Mouse (Mus musculus): ENCODE data around the gene Ddb1. TPM values are rescaled to one million over a fixed set of nuclear protein-coding genes. Genes with fewer than 3 reads are reported as not detected.

Gene Ddb1
- polyA plus RNA-seq, 1 experiment from 2014 or later: 194 TPM

GRCm38 (mm10) chr19:10671319-10671718 is 66.2 kb downstream of the Ddb1 start:
- no peak for ATAC-seq (ENCODE audit: low FRiP score)
- no peaks in the 10 kb centered on the region for H3K27me3 ChIP-seq (replicated peaks)
- no peaks in the 10 kb centered on the region for H3K4me1 ChIP-seq
- H3K27ac ChIP-seq (replicated peaks): no peak overlapping the region
- 93% methylated on average over 4 of the region's 4 CpGs for WGBS
- H3K9me3 ChIP-seq (replicated peaks): no peaks in the 10 kb centered on the region
- no peak overlapping the region for H3K9ac ChIP-seq (replicated peaks)
- no peaks in the 10 kb centered on the region for H3K36me3 ChIP-seq
- no peak overlapping the region for H3K4me3 ChIP-seq (replicated peaks)
- no peak overlapping the region for H3K4me2 ChIP-seq

- Histone ChIP-seq H3K27me3 (replicated peaks) (no peaks in the 10 kb centered on the region), H3K4me1 (no peaks in the 10 kb centered on the region), H3K9me3 (replicated peaks) (no peaks in the 10 kb centered on the region), H3K9ac (replicated peaks) (no peak overlapping the region), H3K36me3 (no peaks in the 10 kb centered on the region), H3K4me2 (no peak overlapping the region), H3K4me3 (replicated peaks) (no peak overlapping the region), H3K27ac (replicated peaks) (no peak overlapping the region)
- no peak for ATAC-seq (ENCODE audit: low FRiP score)
- WGBS: 49% methylated on average over 9 of the region's 9 CpGs
These were observed 66.8 kb downstream of the Ddb1 start for GRCm38 (mm10) chr19:10671854-10672417.

GRCm38 (mm10) chr19:10673275-10673674 is 68.1 kb downstream of the Ddb1 start:
- H3K9ac ChIP-seq (replicated peaks): no peak overlapping the region
- no peaks in the 10 kb centered on the region for H3K36me3 ChIP-seq
- WGBS: 43% methylated on average over 1 of the region's 1 CpGs
- no peak overlapping the region for H3K27ac ChIP-seq (replicated peaks)
- H3K27me3 ChIP-seq (replicated peaks): no peaks in the 10 kb centered on the region
- H3K9me3 ChIP-seq (replicated peaks): no peaks in the 10 kb centered on the region
- ATAC-seq (ENCODE audit: low FRiP score): no peak
- no peak overlapping the region for H3K4me3 ChIP-seq (replicated peaks)
- H3K4me1 ChIP-seq: no peaks in the 10 kb centered on the region
- H3K4me2 ChIP-seq: no peak overlapping the region

GRCm38 (mm10) chr19:10676656-10677055 is 71.5 kb downstream of the Ddb1 start:
- peaks cover 5% of the 10 kb centered on the region; the same call in 1 of the 2 replicates for H3K4me1 ChIP-seq
- no peak overlapping the region for H3K4me2 ChIP-seq
- WGBS: 78% methylated on average over 16 of the region's 16 CpGs
- no peak overlapping the region for H3K9ac ChIP-seq (replicated peaks)
- no peaks in the 10 kb centered on the region for H3K9me3 ChIP-seq (replicated peaks)
- H3K27ac ChIP-seq (replicated peaks): no peak overlapping the region
- ATAC-seq (ENCODE audit: low FRiP score): no peak
- no peaks in the 10 kb centered on the region for H3K27me3 ChIP-seq (replicated peaks)
- H3K36me3 ChIP-seq: no peaks in the 10 kb centered on the region
- no peak overlapping the region for H3K4me3 ChIP-seq (replicated peaks)

- WGBS: 46% methylated on average over 6 of the region's 6 CpGs
- Histone ChIP-seq H3K27me3 (replicated peaks) (no peaks in the 10 kb centered on the region), H3K9me3 (replicated peaks) (no peaks in the 10 kb centered on the region), H3K4me1 (peaks cover 5% of the 10 kb centered on the region; the same call in 1 of the 2 replicates), H3K4me2 (no peak within 1 kb of the TSS), H3K36me3 (no peaks in the 10 kb centered on the region), H3K27ac (replicated peaks) (no peak within 1 kb of the TSS), H3K9ac (replicated peaks) (no peak within 1 kb of the TSS), H3K4me3 (replicated peaks) (no peak within 1 kb of the TSS)
- ATAC-seq (ENCODE audit: low FRiP score): 0 out of 2 replicates have a peak, but pooled peaks have one; percentile 69
These were observed 73.0 kb downstream of the Ddb1 start, which contains the start of gene Pga5 for GRCm38 (mm10) chr19:10677915-10678771. TSS of gene Pga5 (minus strand) at chr19:10678071.

GRCm38 (mm10) chr19:10678772-10679067 is 73.6 kb downstream of the Ddb1 start:
- peaks cover 5% of the 10 kb centered on the region; the same call in 1 of the 2 replicates for H3K4me1 ChIP-seq
- no peak overlapping the region for H3K27ac ChIP-seq (replicated peaks)
- no peak overlapping the region for H3K9ac ChIP-seq (replicated peaks)
- no peak overlapping the region for H3K4me3 ChIP-seq (replicated peaks)
- no peaks in the 10 kb centered on the region for H3K27me3 ChIP-seq (replicated peaks)
- no peaks in the 10 kb centered on the region for H3K9me3 ChIP-seq (replicated peaks)
- no peaks in the 10 kb centered on the region for H3K36me3 ChIP-seq
- H3K4me2 ChIP-seq: no peak overlapping the region
- 0 out of 2 replicates have a peak, but pooled peaks have one; percentile 33 for ATAC-seq (ENCODE audit: low FRiP score)
- WGBS: 53% methylated on average over 1 of the region's 1 CpGs

Other genes starting within 250 kb of the Ddb1 start
- gene Syt7, start 216.2 kb upstream of the Ddb1 start, polyA plus RNA-seq (2015; fragmentation: Nextera tagmentation; extraction: Ambion mirVana): 10.4 and 17.3 TPM in 2 replicates
- gene Lrrc10b, start 147.9 kb upstream of the Ddb1 start, polyA plus RNA-seq (2015; fragmentation: Nextera tagmentation; extraction: Ambion mirVana): 1.1 and 1.3 TPM in 2 replicates
- 0.79 and 1.2 TPM in 2 replicates for gene Ppp1r32, start 122.4 kb upstream of the Ddb1 start, polyA plus RNA-seq (2015; fragmentation: Nextera tagmentation; extraction: Ambion mirVana)
- 45.6 and 47.2 TPM in 2 replicates for gene Cpsf7, start 80.1 kb upstream of the Ddb1 start, polyA plus RNA-seq (2015; fragmentation: Nextera tagmentation; extraction: Ambion mirVana)
- gene Sdhaf2, start 79.2 kb upstream of the Ddb1 start, polyA plus RNA-seq (2015; fragmentation: Nextera tagmentation; extraction: Ambion mirVana): 67.5 and 67.7 TPM in 2 replicates
- gene Tmem216, start 49.1 kb upstream of the Ddb1 start, polyA plus RNA-seq (2015; fragmentation: Nextera tagmentation; extraction: Ambion mirVana): 49.1 and 51.6 TPM in 2 replicates
- gene Cyb561a3, start 28.2 kb upstream of the Ddb1 start, polyA plus RNA-seq (2015; fragmentation: Nextera tagmentation; extraction: Ambion mirVana): 20.4 and 22.5 TPM in 2 replicates
- 33.3 and 33.9 TPM in 2 replicates for gene Tmem138, start 28.0 kb upstream of the Ddb1 start, polyA plus RNA-seq (2015; fragmentation: Nextera tagmentation; extraction: Ambion mirVana)
- 21.8 and 25.2 TPM in 2 replicates for gene Tkfc, start 327 bp downstream of the Ddb1 start, polyA plus RNA-seq (2015; fragmentation: Nextera tagmentation; extraction: Ambion mirVana)
- gene Vwce, start 28.9 kb downstream of the Ddb1 start, polyA plus RNA-seq (2015; fragmentation: Nextera tagmentation; extraction: Ambion mirVana): 1.7 and 2.4 TPM in 2 replicates
- gene Pga5, start 72.7 kb downstream of the Ddb1 start, polyA plus RNA-seq (2015; fragmentation: Nextera tagmentation; extraction: Ambion mirVana): not detected in 2 replicates
- gene Vps37c, start 83.4 kb downstream of the Ddb1 start, polyA plus RNA-seq (2015; fragmentation: Nextera tagmentation; extraction: Ambion mirVana): 28.7 and 30.3 TPM in 2 replicates
- 0.08 and 1.3 TPM in 2 replicates for gene Cd5, start 133.7 kb downstream of the Ddb1 start, polyA plus RNA-seq (2015; fragmentation: Nextera tagmentation; extraction: Ambion mirVana)
- gene Cd6, start 224.7 kb downstream of the Ddb1 start, polyA plus RNA-seq (2015; fragmentation: Nextera tagmentation; extraction: Ambion mirVana): 0.74 TPM in 1 of 2 replicates, not detected in the other
- gene Slc15a3, start 234.4 kb downstream of the Ddb1 start, polyA plus RNA-seq (2015; fragmentation: Nextera tagmentation; extraction: Ambion mirVana): 0.27 and 0.55 TPM in 2 replicates

All from neural tube, embryonic 15.5 days (tissue).